Mouse (Mus musculus): Measurements from ENCODE around the gene Rab3il1.
"Not testable (repeated sequence)": the region's sequence is repeated elsewhere in the genome, so short reads cannot be mapped to it uniquely, and the experiment has no call there.

Rab3il1 gene

DNA sequence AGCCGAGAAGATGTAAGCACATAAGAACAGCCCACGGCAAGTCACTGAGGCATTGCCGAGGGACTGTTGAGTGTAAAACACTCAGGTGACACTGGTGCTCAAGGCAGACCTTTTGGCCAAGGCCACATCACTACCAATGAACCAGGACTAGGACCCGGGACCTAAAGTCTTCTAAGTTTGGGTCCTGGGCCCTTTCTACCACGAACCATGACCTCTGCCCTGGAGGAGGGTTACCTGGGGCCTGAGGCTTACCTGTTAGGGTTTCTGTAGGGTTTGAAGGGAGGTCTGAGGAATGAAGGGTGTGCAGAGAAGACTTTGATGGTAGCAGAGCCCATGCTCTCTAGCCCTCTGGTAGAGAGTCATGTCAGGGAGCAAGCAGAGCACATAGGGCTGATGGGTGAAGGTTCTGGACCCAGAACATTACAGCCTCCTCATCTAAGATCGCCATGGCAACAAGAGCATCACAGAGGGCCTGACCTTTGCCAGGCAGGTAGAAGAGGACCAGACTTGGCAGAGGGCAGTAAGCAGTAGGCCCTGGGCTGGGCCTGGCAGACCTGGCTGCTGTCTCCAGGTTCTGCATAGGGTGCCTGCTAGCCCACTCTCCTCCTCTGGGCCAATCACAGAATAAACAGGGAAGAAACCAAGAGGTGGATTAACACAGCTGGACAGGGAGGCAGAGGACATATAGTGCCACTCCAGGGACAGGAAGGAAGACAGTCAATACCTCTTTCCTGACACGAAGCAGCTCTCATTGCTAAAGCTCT is at the start of gene Rab3il1, which contains the start of gene Best1:
Gene Rab3il1, plus strand, starts transcription at position 464 of the 764 bp plus-strand sequence.
Gene Best1, minus strand, starts transcription at position 428 of the 764 bp plus-strand sequence.
- no peak for DNase-seq (ENCODE audit: low read depth, low spot score)

DNA sequence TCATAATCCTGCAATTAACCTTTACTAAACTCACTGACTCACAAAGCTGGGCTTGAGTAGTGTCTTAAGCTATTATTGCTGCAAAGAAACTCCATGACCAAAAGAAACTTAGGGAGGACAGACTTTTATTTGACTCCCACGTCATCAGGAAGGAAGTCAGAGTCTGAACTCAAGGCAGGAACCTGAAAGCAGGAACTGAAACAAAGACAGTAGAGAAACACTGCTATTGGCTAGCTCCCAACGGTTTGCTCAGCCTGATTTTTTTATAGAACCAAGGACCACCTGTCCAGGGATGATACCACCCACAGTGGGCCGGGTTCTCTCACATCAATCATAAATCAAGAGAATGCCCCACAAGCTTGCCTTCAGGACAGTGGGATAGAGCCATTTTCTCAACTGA is 49.1 kb upstream of the Rab3il1 start:
- DNase-seq (ENCODE audit: low read depth, low spot score): no peak

- no peak for DNase-seq (ENCODE audit: low read depth, low spot score)
These were observed 48.6 kb upstream of the Rab3il1 start for GRCm38 (mm10) chr19:9952912-9953311.

GRCm38 (mm10) chr19:9954055-9954810 is 47.2 kb upstream of the Rab3il1 start:
- DNase-seq (ENCODE audit: low read depth, low spot score): peak; percentile 92

DNA sequence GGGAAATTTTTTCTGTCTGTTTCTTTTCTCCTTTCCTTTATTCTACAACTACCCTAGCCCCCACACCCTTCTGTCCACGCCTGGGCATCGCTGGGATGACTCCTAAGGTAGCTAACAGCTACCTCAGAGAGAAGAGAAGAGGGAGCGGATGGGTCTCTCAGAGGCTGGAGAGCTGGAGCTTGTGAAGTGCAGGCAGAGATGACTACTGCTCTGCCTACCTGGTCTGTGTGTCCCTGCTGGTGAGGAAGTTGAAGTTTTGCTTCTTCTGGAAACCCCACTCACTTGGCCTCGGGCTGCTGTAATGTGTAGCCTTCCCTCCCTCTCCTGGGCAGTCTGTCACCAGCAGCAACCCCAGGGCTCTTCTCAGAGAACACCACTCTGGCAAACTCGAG is 46.7 kb upstream of the Rab3il1 start:
- peak; percentile 42 for DNase-seq (ENCODE audit: low read depth, low spot score)

DNA sequence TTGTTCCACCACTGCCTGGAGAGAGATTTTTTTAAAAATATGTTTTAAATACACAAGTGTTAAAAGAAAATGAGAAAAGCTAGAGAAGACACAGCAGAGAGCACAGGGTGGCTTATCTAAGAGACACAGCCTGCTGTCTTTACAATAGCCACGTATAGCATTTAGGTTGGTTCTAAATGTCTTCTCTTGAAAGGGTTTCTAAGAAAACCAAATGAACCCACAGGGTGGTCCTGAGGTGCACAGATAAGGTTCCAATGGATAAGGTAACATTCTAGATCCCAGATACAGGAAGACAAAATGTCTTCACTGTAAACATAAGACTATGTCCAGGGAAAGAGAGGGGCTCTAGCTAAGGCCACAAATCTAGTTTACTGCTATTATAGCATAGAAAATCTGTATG is 46.0 kb upstream of the Rab3il1 start:
- DNase-seq (ENCODE audit: low read depth, low spot score): no peak

- peak; percentile 50 for DNase-seq (ENCODE audit: low read depth, low spot score)
These were observed 44.7 kb upstream of the Rab3il1 start for GRCm38 (mm10) chr19:9956624-9957388.

DNA sequence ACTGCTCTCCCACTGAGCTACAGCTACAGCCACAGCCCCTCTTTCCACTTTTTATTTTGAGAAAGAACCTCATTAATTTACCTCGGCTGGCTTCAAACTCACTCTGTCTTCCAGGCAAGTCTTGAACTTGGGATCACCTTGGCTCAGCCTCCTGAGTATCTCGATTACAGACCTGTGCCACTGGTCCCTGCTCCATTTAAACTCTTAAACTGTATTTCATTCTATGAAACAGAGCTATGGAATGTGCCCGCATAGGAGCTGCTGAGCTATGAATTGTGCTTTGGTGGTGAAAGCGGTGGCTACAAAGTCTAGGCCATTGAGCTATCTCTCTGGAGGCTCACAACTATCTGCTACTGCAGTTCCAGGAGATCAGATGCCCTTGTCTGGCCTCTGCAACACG is 43.5 kb upstream of the Rab3il1 start:
- DNase-seq (ENCODE audit: low read depth, low spot score): no peak

- DNase-seq (ENCODE audit: low read depth, low spot score): no peak
These were observed 40.7 kb upstream of the Rab3il1 start for GRCm38 (mm10) chr19:9960769-9961168.

GRCm38 (mm10) chr19:9964205-9964916 is 37.1 kb upstream of the Rab3il1 start:
- DNase-seq (ENCODE audit: low read depth, low spot score): peak; percentile 75

DNA sequence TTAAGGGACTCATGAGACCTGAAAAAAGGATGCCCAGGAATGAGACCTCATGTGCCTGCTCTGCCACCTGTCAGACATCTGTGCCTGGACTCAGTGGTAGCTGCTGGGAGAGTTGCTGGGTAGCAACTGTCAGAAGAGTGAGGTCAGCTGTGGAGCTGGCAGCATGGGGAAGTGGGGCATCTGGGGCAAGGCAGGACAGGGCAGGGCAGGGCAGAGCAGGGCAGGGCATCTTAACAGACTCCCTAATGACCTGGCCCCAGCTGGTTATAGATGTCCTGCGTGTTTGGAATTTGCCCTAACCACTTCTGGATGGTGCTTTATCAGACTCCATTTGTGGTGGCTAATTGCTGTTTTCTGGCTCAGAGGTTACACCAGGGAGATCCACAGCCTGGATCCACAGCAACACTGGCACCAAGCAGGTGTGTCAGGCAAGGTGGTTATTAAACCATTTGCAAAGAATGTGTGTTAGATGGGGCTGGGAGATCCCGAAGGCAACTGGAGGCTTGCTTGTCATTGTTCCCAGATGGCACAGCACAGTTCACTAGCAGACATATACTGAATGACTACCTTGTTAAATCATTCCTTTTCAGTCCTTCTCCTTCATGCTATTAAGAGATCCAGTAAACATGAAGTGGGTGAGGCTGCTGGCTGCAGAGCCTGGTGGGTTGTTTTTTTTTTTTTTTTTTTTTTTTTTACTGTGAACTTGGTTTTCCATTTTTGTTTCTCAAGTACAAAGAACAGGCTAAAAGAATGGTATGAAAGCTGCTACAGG is 35.2 kb upstream of the Rab3il1 start:
- peak; percentile 53 for DNase-seq (ENCODE audit: low read depth, low spot score)

GRCm38 (mm10) chr19:9968081-9968787 is 33.2 kb upstream of the Rab3il1 start:
- DNase-seq (ENCODE audit: low read depth, low spot score): no peak

GRCm38 (mm10) chr19:9974853-9975252 is 26.6 kb upstream of the Rab3il1 start:
- DNase-seq (ENCODE audit: low read depth, low spot score): not testable (repeated sequence)

DNA sequence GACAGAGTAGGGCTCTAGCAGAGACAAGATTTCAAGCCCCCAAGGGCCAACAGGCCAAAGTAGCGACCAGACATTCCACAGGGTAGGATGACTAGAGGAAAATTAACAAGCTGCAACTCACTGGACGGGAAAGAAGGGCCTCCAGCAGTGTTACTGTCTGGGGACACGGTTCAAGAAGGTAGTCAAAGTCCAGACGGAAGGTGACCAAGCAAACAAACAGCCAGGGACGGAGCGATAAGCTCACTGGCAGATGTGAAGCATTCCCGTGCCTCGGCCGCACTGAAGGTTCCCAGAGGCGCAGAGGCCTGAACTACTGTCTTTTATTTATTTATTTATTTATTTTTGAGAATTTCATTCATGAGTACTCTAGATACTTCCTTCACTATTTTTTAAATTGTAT is 24.4 kb upstream of the Rab3il1 start:
- no peak for DNase-seq (ENCODE audit: low read depth, low spot score)

DNA sequence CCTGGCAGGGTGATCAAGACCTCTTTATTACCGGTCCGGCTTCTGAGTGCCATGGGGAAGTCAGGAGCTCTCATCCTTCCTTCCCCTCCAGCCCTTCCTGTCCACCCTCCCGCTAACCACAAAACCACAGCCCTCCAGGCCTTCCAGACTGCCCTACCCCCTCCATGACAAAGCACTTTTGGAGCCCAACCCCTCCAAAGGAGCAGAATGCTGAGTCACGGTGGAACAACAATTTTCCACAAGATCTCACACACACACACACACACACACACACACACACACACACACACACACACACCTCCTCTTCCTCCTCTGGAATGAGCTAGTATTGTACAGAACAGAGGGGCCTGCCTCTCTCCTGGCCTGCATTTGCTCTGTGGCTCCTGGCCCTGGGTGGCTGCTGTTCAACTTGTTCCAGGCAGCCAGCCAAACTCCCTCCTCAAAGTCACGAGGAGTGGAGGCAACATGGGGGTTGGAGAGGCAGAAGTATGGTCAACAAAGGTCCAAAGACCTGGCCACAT is 23.0 kb upstream of the Rab3il1 start:
- DNase-seq (ENCODE audit: low read depth, low spot score): peak; percentile 84

- DNase-seq (ENCODE audit: low read depth, low spot score): no peak
These were observed 22.3 kb upstream of the Rab3il1 start for GRCm38 (mm10) chr19:9979156-9979555.

DNA sequence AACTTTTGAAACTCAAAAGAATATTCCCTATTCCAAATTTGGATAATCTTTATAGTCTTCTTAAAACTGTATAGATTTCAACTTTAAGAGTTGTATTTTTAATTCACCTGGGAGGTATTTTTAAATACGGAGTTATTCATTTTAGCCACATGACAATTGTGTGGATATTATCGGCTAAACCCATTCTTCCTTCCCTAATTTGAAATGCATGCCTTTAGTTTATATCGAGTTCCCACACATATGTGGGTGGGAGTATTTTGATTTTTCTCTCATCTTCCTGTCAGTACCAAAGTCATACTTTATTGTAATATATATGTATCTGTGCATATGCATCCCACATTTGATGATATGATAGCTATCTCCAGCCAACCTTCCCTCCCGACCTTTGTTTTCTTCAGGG is 21.2 kb upstream of the Rab3il1 start, which contains the start of gene Fth1:
Gene Fth1, plus strand, starts transcription at position 341 of the 400 bp plus-strand sequence.
- no peak for DNase-seq (ENCODE audit: low read depth, low spot score)

DNA sequence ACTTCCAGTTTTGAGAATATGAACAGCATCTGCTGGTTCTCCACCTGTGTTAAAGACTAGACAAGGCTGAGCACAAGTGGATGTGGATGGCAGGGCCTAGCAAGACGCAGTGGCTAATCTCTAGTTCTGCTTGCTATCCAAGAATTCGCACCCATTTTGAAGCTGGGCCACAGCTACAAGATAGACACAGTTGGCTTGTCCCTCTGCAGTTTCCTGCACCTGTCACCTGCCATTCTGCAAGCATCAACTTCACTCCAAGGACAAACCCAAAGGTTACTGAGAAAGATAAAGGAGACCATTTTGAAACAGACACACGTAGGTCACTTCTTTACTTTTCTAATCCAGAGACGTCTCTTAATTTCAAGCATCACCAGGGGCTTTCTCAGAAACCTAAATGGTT is 19.8 kb upstream of the Rab3il1 start:
- DNase-seq (ENCODE audit: low read depth, low spot score): no peak

- DNase-seq (ENCODE audit: low read depth, low spot score): peak; percentile 99
These were observed 19.2 kb upstream of the Rab3il1 start for GRCm38 (mm10) chr19:9982151-9982851.

Data from brain, adult 2 months (tissue).